Mouse (Mus musculus) forelimb bud, embryonic 11.5 days (tissue): ENCODE data around the gene Sugp2.
"Not testable (repeated sequence)": the region's sequence is repeated elsewhere in the genome, so short reads cannot be mapped to it uniquely, and the experiment has no call there.

Source experiments
- DNase-seq: peaks from one replicate; pipeline ENCODE4 v3.0.0-alpha.2; 2012; ENCODE audit warnings: low read depth, low spot score

The Sugp2 gene

DNA sequence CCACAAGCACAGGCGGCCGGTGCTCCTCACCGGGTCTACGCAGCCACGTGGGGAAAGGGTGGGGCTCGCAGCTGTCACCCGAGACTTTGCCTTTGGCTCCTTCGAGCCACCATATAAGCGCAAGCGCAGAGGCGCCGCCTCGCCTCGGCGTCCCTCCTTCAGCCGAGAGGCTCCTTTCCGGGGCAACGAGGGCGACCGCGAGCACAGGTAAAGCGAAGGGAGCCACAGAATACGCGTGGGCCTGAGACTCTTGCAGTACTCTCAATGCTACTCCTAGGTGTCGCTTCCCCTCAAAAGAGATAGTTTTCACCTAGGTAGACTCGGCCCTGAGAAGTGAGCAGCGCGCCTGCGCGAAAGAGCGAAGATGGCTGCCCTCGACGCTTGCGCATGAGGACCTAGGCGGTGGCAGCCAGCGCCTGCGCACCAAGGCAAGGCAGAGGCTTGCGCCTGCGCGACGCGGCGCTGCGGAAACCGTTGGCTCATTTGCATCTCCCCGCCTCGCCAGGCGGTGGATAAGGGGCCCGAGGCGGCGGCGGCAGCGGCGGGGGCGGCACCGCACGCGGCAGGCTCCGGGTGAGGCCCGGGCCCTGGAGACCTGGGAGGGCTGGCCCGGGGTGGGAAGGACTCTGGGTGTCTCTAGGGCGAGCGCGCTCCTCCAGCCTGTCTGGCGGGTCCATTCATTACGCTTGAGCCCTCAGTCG, at the start of gene Sugp2, which contains the start of gene Armc6:
Gene Sugp2 (plus strand): TSS at position 147 of the 701 bp plus-strand sequence.
Gene Armc6 (minus strand): TSS at position 387 of the 701 bp plus-strand sequence.
- DNase-seq = peak; percentile 97

GRCm38 (mm10) chr8:70188707-70189106, 45.3 kb upstream of the Sugp2 start:
- DNase-seq = no peak

DNA sequence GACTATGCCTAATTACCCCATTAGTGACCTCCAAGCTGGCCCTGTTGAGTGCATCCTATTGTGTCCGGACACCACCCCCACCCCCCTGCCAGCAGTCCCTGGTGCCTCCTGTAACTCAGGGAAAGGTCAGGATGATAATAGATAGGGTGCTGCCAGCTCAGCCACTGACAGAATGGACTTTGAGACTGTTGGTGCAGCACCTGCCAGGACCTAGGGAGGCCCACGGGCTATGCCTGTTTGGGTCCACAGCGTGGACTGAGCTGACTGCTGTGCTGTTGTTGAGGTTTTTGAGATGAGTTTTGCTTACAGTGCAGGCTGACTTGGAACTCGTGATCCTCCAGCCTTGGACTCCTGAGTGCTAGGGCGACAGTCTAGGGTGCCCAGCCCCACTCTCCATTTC, 40.8 kb upstream of the Sugp2 start:
- no peak for DNase-seq

DNA sequence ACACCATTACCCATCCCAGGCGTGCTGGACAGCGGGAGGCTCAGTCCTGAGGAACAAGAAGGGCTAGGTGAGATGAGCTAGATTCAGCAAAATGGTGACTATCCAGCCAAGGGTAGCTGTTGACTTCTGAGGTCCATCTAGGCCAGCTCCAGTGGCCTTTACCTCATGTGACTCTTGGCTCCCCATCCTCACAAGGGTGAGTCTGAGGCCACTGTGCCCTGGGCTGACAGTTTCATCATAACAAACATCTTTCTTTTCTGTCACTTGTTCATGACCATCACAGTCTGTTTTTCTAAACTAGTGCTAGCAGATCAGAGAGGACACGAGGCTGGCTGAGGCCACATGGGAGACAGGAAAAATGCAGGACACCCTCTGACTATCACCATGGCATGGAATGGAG, 39.8 kb upstream of the Sugp2 start:
- no peak for DNase-seq

DNA sequence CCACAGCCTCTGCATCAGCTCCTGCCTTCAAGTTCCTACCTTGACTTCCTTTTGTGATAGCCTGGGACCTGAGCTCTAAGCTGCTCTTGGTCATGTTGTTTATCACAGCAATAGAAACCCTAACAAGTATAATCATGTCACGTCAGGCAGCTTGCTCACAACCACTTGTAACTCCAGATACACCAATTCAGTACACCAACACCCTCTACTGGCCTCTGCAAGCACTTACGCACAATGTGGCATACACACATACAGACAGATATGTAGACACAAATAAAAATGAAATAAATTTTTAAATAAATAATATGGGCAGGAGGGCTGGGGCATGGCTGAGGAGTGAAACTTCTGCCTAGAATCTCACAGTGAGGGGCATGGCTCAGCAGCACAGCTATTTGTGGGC, 38.3 kb upstream of the Sugp2 start:
- DNase-seq = no peak

DNA sequence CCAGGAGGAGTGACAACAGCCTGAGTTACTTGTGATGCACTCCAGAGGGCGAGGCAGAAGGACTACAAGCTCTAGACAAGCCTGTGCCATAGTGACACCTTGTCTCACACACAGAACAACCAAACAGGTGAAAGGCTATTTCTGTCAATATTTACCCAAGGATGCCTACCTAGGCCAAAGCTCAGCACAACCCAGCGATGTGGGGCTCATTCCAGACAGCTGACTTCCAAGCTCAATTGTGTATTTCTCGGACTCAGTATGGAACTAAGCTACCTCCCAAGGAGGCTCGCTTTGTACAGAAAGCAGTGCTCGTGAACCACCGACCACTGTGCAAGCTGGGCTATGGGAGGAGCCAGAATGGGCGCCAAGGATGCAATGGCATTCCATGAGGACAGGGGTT, 36.4 kb upstream of the Sugp2 start:
- no peak for DNase-seq

DNA sequence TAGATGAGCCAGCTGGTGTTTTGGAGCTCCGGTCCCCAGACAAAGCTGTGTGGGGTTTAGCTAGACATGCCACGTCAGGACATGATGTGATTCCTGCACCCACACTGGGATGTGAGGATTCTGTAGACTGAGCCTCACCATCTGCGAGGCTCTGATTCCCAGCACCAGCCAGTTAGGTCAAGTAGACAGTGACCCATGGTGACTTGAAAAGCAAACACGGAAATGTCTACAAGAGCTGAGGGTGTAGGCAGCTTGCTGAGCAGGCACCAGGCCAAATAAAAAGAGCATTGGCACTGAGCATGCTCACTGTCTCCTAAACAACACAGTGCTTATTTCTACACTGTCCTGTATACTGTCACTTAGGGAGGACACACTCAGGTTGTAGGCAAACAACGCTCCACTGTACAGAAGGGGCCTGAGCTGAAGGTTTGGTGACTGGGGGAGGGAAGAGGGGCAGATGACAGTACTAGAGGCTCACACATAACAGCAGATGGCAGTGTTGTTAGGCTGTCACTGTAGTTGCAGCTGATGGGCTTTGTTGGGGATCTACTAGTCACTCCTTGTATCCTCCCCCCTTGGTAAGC, 33.8 kb upstream of the Sugp2 start:
- DNase-seq = no peak

DNA sequence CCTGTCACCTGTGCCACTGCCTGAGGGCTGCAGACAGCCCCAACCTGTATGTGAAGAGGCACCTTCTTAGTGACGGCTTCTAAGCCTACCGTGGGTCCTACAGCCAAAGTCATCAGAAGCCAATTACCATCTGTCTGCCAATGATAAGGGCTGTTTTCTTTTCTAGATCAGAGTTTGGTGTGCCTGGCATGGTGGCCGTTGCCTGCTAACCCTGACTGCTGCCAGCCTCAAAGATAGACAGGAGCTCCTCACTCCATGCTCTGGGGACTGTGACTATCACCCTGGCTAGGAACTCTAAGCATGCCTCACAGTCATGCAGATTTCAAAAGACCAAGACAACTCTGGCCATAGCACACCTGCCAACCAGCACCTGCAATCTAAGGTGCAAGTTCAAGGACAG, 32.6 kb upstream of the Sugp2 start:
- no peak for DNase-seq

GRCm38 (mm10) chr8:70203072-70203471, 31.0 kb upstream of the Sugp2 start:
- no peak for DNase-seq

GRCm38 (mm10) chr8:70204757-70205156, 29.3 kb upstream of the Sugp2 start:
- DNase-seq = no peak

GRCm38 (mm10) chr8:70208130-70208529, 25.9 kb upstream of the Sugp2 start:
- no peak for DNase-seq

GRCm38 (mm10) chr8:70210538-70210937, 23.5 kb upstream of the Sugp2 start:
- no peak for DNase-seq

GRCm38 (mm10) chr8:70211275-70211674, 22.8 kb upstream of the Sugp2 start:
- DNase-seq = no peak

- DNase-seq = no peak
These were observed 22.3 kb upstream of the Sugp2 start for GRCm38 (mm10) chr8:70211726-70212111.

DNA sequence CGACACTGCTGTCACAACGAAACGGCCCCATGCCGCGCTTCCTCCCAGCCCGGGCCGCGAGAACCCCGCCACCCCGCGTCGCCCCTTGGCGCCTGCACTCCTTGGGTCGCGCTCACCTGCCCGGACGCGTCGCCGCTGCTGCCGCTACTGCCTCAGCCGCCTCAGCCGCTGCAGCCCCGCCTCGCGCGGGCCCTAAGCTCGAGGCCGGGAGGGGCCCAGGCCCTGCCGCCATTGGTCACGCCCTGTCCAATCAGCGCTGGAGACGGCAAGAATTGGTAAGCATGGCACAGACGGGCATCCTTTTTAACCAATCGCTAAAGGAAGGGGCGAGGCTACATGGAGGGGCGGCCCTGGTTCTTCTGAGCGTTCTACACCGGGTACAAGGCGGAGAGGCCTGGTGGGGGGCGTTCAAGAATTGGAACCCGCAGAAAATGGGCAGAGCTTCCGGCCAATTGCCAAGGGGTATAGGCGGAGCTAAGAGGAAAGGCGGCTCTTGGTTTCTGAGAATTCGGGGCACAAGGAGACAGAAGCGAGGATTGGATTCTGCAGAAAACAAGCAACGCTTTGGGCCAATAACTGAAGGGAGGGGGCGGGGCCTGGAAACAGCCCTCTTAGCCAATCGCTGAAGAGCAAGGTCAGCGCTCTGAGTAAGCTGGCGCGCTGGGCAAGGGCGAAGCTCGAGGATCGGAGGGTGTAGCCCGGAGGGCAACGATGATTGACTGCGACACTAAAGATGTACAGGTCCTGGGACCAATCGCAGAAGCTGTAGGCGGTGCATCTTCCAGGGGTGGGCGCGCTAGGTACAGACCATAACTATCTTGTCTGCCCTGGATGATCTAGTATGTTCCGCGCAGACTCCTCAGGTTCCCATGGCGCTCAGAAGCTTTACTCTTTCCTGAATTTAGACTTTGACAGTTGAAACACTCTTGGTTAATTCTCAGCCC, 21.6 kb upstream of the Sugp2 start, which contains the start of gene Slc25a42:
Gene Slc25a42 (minus strand): TSS at position 194 of the 944 bp plus-strand sequence.
- DNase-seq = peak; percentile 98

GRCm38 (mm10) chr8:70214411-70214810, 19.6 kb upstream of the Sugp2 start:
- DNase-seq = no peak

DNA sequence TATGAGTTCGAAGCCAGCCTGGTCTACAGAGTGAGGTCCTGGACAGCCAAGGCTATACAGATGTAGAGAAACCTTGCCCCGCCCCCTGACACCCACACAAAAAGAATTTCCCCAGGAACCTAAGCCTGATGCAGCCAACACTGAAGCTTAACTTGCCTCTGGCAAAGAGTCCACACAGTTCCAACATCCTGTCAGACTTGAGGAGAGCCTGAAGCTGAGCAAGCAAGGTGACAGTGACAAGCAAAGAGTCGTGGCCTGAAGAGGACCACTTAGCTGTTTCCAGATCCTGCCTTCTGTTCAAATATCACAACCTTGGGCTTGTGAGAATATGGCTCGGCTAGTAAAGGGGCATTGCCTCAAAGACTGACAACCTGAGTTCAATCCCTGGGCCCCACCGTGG, 18.9 kb upstream of the Sugp2 start:
- DNase-seq = no peak

- DNase-seq = not testable (repeated sequence)
These were observed 17.9 kb upstream of the Sugp2 start for GRCm38 (mm10) chr8:70216161-70216560.

DNA sequence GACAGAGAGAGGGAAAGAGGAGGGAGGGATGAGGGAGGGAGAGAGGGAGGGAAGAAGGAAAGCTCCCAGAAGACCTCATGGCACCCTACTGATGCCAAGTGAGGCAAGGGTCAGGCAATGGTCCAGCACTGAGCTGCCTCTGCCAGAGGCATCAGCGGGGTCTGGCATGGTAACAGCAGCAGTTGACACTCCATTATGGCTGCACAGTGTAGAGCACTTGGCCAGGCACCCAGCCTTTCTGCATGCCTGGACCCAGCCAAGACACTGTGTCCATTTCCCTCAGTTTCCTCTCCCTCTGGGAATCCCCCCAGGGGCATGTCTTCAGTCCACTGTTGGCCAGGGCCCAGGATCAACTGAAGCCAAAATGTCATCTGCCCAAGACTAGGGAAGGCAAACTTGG, 17.5 kb upstream of the Sugp2 start:
- DNase-seq = no peak

GRCm38 (mm10) chr8:70217441-70217840, 16.6 kb upstream of the Sugp2 start:
- DNase-seq = no peak

GRCm38 (mm10) chr8:70219107-70219684, 14.8 kb upstream of the Sugp2 start:
- no peak for DNase-seq
